ENCODE assay signal across 8 mouse cellular contexts in genomic region chr13:23453926-23454325, GRCm38 (mm10). TPM values are rescaled to one million over a fixed set of nuclear protein-coding genes. Genes with fewer than 3 reads are reported as not detected.
DNase-seq lines count a peak whose midpoint lies in the region; ATAC-seq lines count a peak whose summit lies in the region.

No protein-coding gene starts in this region.

- H3K36me3 ChIP-seq in lung, embryonic 15.5 days = no peaks in the 10 kb centered on the region
- no peaks in the 10 kb centered on the region for H3K36me3 ChIP-seq in embryonic facial prominence, embryonic 12.5 days
- H3K36me3 ChIP-seq in intestine, embryonic 15.5 days = no peaks in the 10 kb centered on the region

- peak overlapping the region; percentile 68 for H3K4me3 ChIP-seq in lung, embryonic 15.5 days
- peak overlapping the region; percentile 63 for H3K4me3 ChIP-seq in embryonic facial prominence, embryonic 12.5 days
- H3K4me3 ChIP-seq in intestine, embryonic 15.5 days (replicated peaks) = peak overlapping the region; percentile 57

- DNase-seq in lung, postnatal 25 days (ENCODE audit: low spot score) = no peak
- DNase-seq in naive thymus-derived CD4-positive, alpha-beta T cell, adult 2 months (ENCODE audit: low read depth) = peak; percentile 53
- no peak for DNase-seq in layer of hippocampus, adult 18-20 months (ENCODE audit: low spot score in 2 of 2)
- no peak for DNase-seq in urinary bladder, adult 18-20 months (ENCODE audit: low spot score in 2 of 2)

- H3K27me3 ChIP-seq in lung, embryonic 15.5 days = 0 out of 2 replicates have a peak, but pooled peaks cover 3% of the 10 kb centered on the region
- H3K27me3 ChIP-seq in embryonic facial prominence, embryonic 12.5 days = no peaks in the 10 kb centered on the region
- no peaks in the 10 kb centered on the region for H3K27me3 ChIP-seq in intestine, embryonic 15.5 days (replicated peaks)

- no peaks in the 10 kb centered on the region for H3K4me1 ChIP-seq in lung, embryonic 15.5 days
- H3K4me1 ChIP-seq in embryonic facial prominence, embryonic 12.5 days = no peaks in the 10 kb centered on the region
- H3K4me1 ChIP-seq in intestine, embryonic 15.5 days (replicated peaks) = peaks cover 1% of the 10 kb centered on the region; the same call in 1 of the 2 replicates

- no peak for ATAC-seq in lung, embryonic 15.5 days (ENCODE audit: borderline replicate concordance, extremely low read depth, low FRiP score, low TSS enrichment)
- no peak for ATAC-seq in embryonic facial prominence, embryonic 12.5 days (ENCODE audit: insufficient number of reproducible peaks, insufficient read depth, low FRiP score, low TSS enrichment)
- no peak for ATAC-seq in intestine, embryonic 15.5 days
- no peak for ATAC-seq in erythroid progenitor cell, adult 5-6 weeks (replicated peaks; ENCODE audit: low FRiP score, poor library complexity, severe bottlenecking)

- H3K27ac ChIP-seq in lung, embryonic 15.5 days = peak overlapping the region; percentile 94
- peak overlapping the region; percentile 92 for H3K27ac ChIP-seq in embryonic facial prominence, embryonic 12.5 days
- H3K27ac ChIP-seq in intestine, embryonic 15.5 days = peak overlapping the region; percentile 83; the same call in 1 of the 2 replicates

- H3K9ac ChIP-seq in lung, embryonic 15.5 days = peak overlapping the region; percentile 69
- H3K9ac ChIP-seq in embryonic facial prominence, embryonic 12.5 days = peak overlapping the region; percentile 68
- H3K9ac ChIP-seq in intestine, embryonic 15.5 days = peak overlapping the region; percentile 48

- peak overlapping the region; percentile 59 for H3K4me2 ChIP-seq in lung, embryonic 15.5 days
- H3K4me2 ChIP-seq in embryonic facial prominence, embryonic 12.5 days (replicated peaks) = peak overlapping the region; percentile 46
- H3K4me2 ChIP-seq in intestine, embryonic 15.5 days (replicated peaks) = peak overlapping the region; percentile 51

- no peaks in the 10 kb centered on the region for H3K9me3 ChIP-seq in lung, embryonic 15.5 days
- H3K9me3 ChIP-seq in embryonic facial prominence, embryonic 12.5 days = no peaks in the 10 kb centered on the region
- no peaks in the 10 kb centered on the region for H3K9me3 ChIP-seq in intestine, embryonic 15.5 days

- WGBS in lung, embryonic 15.5 days = 2% methylated on average over 9 of the region's 9 CpGs
- 0% methylated on average over 9 of the region's 9 CpGs for WGBS in embryonic facial prominence, embryonic 12.5 days
- WGBS in intestine, embryonic 15.5 days = 2% methylated on average over 9 of the region's 9 CpGs

RNA-seq across cellular contexts. Expression of gene Btn1a1, which starts 11.8 kb away (rescaled TPM):
- 0.14 and 0.26 TPM in 2 replicates for polyA plus RNA-seq in lung, embryonic 15.5 days (2015; fragmentation: Nextera tagmentation; extraction: Ambion mirVana)
- polyA plus RNA-seq in embryonic facial prominence, embryonic 12.5 days (2016; fragmentation: Nextera tagmentation; extraction: Ambion mirVana) = 0.10 and 0.20 TPM in 2 replicates
- 0.08 and 0.11 TPM in 2 replicates for polyA plus RNA-seq in intestine, embryonic 15.5 days (2015; fragmentation: Nextera tagmentation; extraction: Ambion mirVana)
- 1.4 and 4.2 TPM in 2 replicates for total RNA-seq in erythroid progenitor cell, adult 5-6 weeks (2015; ENCODE audit: low replicate concordance)
- total RNA-seq in erythroid progenitor cell, adult 5-6 weeks (2017; ENCODE audit: low replicate concordance) = 0.90 and 1.4 TPM in 2 replicates
- not detected for total RNA-seq in layer of hippocampus, adult 18-20 months (2021)

RNA-seq across cellular contexts. Expression of gene Abt1, which starts 30.3 kb away (rescaled TPM):
- polyA plus RNA-seq in lung, embryonic 15.5 days (2015; fragmentation: Nextera tagmentation; extraction: Ambion mirVana) = 13.6 and 14.2 TPM in 2 replicates
- polyA plus RNA-seq in embryonic facial prominence, embryonic 12.5 days (2016; fragmentation: Nextera tagmentation; extraction: Ambion mirVana) = 12.9 and 13.9 TPM in 2 replicates
- polyA plus RNA-seq in intestine, embryonic 15.5 days (2015; fragmentation: Nextera tagmentation; extraction: Ambion mirVana) = 11.2 TPM in 2 replicates
- 1.1 and 2.1 TPM in 2 replicates for total RNA-seq in erythroid progenitor cell, adult 5-6 weeks (2015; ENCODE audit: low replicate concordance)
- 1.3 and 1.6 TPM in 2 replicates for total RNA-seq in erythroid progenitor cell, adult 5-6 weeks (2017; ENCODE audit: low replicate concordance)
- total RNA-seq in layer of hippocampus, adult 18-20 months (2021) = 1 to 10 TPM; 8.8 to 9.5 TPM

RNA-seq across cellular contexts. Expression of gene Btn2a2, which starts 34.7 kb away (rescaled TPM):
- 0.16 and 0.21 TPM in 2 replicates for polyA plus RNA-seq in lung, embryonic 15.5 days (2015; fragmentation: Nextera tagmentation; extraction: Ambion mirVana)
- polyA plus RNA-seq in embryonic facial prominence, embryonic 12.5 days (2016; fragmentation: Nextera tagmentation; extraction: Ambion mirVana) = 1.6 TPM in 2 replicates
- polyA plus RNA-seq in intestine, embryonic 15.5 days (2015; fragmentation: Nextera tagmentation; extraction: Ambion mirVana) = 0.16 and 0.23 TPM in 2 replicates
- total RNA-seq in erythroid progenitor cell, adult 5-6 weeks (2015; ENCODE audit: low replicate concordance) = not detected in 2 replicates
- not detected in 2 replicates for total RNA-seq in erythroid progenitor cell, adult 5-6 weeks (2017; ENCODE audit: low replicate concordance)
- total RNA-seq in layer of hippocampus, adult 18-20 months (2021) = 1 to 10 TPM in 1 of 2 experiments, under 1 TPM in 1; 0.91 to 1.4 TPM
